Mouse (Mus musculus) Patski (cell line): ENCODE measurements around the gene Hif3a. TPM values are rescaled to one million over a fixed set of nuclear protein-coding genes. Genes with fewer than 3 reads are reported as not detected.

Source experiments
- ATAC-seq: fragments of 100-300 bp; one replicate; pipeline ENCODE4 v1.8.0; 2021
- CTCF ChIA-PET: fragments of 350-600 bp; sonication (Branson Sonifier 250); formaldehyde crosslinking; loops from one replicate; lab custom pipeline; 2022; ENCODE audit warnings: inconsistent platforms; lab: Charles Lee
- POLR2A ChIA-PET: fragments of 350-600 bp; sonication (Branson Sonifier 250); formaldehyde crosslinking; loops from one replicate; lab custom pipeline; 2022; ENCODE audit warnings: antibody characterized with exemption, inconsistent platforms; lab: Charles Lee
- DNase-seq: peaks from one replicate; pipeline ENCODE4 v3.0.0-alpha.2; 2011; ENCODE audit warnings: low read depth, low spot score
- H3K27me3 ChIP-seq: fragments of 371-371 bp; one replicate; pipeline ENCODE4 v1.5.1; 2021
- CTCF ChIP-seq: fragments of 100-300 bp; IDR thresholded peaks from one replicate; pipeline ENCODE4 v1.5.1; 2021
- in situ Hi-C: fragments of 300-500 bp; cut with MboI; formaldehyde crosslinking; loops from 3 replicates; pipeline ENCODE4 v1.11.1; 2018; ENCODE audit warnings: low pct_unique_long_range_greater_than_20kb, mixed read lengths
- polyA plus RNA-seq: library from polyadenylated mRNA; unstranded; gene quantifications from one replicate; pipeline ENCODE4 v1.2.3, GENCODE M21; 2021

The Hif3a gene
- polyA plus RNA-seq, 1 experiment from 2014 or later: 0.01 TPM

DNA sequence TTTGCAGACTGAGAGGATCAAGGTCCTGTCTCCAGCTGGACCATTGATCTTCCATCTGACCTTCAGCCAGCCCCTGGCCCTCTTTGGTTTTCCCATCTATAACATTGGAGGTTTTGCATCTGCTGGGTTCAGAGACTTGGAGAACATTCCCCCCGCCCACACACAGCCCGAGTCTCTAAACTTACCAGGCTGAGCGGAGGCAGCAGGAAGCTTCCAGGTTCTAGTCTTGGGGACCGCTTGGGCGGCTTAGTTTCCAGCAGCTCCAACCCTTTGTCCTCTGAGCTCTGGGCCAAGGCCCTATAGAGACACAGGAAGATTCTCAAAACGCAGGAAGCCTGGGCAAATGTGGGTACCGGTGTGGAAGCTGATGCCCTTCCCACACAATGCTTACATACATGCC, 22.9 kb downstream of the Hif3a start:
- TF ChIP-seq CTCF: no peak
- ChIA-PET CTCF (interaction anchor here (1.3 kb wide), 1 partner anchor 15 kb away, joined by 3 read pairs; no protein-coding TSS in a partner anchor), POLR2A (no interaction called here)
- ATAC-seq (no peak), DNase-seq (no peak)
- H3K27me3 ChIP-seq: peaks cover 8% of the 10 kb centered on the region
- in situ Hi-C loops: no loop called here

DNA sequence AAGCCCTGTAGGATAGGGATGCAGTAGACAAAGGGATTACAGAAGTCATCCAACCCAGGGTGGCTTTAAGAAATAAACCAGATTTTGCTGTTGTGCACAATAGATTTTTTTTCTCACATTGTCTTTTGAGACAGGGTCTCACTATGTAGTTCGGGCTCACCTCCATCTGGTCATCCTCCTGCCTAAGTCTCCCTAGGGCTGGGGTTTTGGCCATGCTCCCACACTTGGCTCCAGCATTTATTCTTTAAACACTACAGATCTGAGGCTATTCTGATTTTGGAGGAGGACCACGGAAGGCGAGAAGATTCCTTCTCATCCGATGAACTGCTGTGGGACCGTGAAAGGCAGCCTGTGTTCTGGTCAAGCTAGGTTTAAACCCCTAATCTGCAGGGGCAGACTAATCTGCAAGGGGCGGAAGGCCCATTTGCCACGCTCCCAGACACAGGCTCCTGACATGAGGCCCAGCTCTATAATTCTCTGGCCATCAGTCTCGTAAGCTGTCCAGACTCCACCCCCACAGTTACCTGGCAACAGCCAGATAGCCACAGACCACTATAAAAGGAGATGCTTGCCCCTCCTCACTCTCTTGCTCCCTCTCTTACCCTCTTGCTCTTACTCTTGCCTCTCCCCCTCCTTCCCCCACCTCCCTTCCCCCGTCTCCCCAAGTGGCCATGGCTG, 24.1 kb downstream of the Hif3a start:
- POLR2A ChIA-PET: no interaction called here
- ATAC-seq (no peak), DNase-seq (no peak)
- TF ChIP-seq CTCF: no peak
- CTCF ChIA-PET: no interaction called here
- peaks cover 8% of the 10 kb centered on the region for H3K27me3 ChIP-seq
- in situ Hi-C loops: no loop called here

DNA sequence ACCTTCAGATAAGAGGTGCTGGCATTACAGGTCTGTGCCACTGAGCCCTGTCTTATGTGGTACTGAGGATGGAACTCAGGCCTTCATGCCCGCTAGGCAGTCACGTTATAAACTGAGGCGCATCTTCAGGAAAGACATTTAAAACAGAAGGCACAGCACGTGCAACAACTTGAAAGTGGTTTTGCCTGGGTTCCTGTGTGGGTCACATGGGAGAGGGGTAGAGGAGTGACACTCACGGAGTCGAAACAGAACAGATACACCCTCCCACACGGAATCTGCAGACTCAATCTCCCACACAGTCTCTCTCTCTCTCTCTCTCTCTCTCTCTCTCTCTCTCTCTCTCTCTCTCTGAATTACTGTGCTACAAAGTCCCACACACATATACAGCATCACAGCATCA, 32.0 kb downstream of the Hif3a start:
- CTCF ChIA-PET: no interaction called here
- no peaks in the 10 kb centered on the region for H3K27me3 ChIP-seq
- in situ Hi-C loops: no loop called here
- TF ChIP-seq CTCF: no peak
- ATAC-seq (no peak), DNase-seq (no peak)
- POLR2A ChIA-PET: no interaction called here

DNA sequence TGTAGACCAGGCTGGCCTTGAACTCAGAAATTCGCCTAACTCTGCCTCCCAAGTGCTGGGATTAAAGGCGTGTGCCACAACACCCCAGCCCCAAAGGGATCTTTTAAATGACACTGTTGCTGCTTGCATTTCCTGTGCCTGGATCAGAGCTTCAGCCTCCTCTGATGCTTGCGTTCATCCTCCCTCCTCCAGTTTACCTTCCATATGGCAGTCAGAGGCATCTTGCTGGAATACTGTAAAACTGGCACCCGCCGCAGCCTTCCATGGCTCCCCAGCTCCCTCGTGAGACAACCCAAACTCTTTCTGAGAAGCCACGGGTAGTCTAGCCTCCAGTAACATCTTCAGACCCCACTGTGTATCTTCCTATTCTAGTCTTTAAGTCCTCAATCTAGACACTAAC, 33.3 kb downstream of the Hif3a start:
- CTCF ChIA-PET: interaction anchor here (0.9 to 1.3 kb wide), 4 partner anchors 22 to 96 kb away, joined by 3 to 4 read pairs (median 4); no protein-coding TSS in a partner anchor
- ATAC-seq (no peak), DNase-seq (no peak)
- POLR2A ChIA-PET: no interaction called here
- no peak for TF ChIP-seq CTCF
- in situ Hi-C loops: no loop called here
- H3K27me3 ChIP-seq: no peaks in the 10 kb centered on the region

DNA sequence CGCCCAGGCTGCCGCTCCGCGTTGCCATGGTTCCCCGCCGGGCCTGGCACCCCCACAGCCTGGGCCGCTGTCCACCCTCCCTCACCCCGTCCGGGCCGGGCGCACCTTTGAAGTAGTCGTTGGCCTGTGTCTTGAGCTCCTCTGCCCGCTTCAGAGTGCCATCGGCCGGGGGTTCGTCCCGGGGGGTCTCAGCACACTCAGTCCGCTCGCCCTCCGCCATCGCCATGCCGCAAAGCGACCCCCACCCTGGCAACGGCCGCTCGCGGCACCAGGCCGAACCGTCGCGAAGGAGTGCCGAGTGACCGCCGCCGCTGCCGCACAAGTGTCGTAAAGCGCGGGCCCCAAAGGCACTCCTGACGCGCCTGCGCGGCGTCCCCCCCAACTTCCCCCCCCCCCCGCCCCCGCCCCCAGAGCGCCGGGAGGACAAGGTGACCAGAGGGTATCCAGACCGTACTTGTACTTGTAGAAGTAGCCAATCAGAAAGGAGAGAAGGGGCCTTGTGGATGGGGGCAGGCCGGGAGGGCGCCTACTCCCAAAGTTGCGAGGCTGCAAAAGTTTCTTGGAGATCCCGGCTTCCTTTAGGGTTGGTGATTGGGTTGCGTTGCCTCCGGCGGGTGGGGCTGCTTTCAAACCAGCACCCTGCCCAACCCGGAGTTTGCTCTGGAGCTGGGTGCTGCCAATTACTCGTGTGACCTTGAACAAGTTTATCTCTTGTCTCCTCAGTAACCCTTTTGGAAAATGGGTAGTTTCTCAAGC, 34.5 kb downstream of the Hif3a start, which contains the start of gene Ppp5c:
Gene Ppp5c (minus strand): TSS at position 337 of the 756 bp plus-strand sequence.
- in situ Hi-C loops: no loop called here
- ATAC-seq: peak; percentile 66
- TF ChIP-seq CTCF: no peak
- peak; percentile 37 for DNase-seq
- ChIA-PET POLR2A (no interaction called here), CTCF (interaction anchor here (0.9 to 1.7 kb wide), 4 partner anchors 11 to 94 kb away, joined by 3 to 5 read pairs (median 4); no protein-coding TSS in a partner anchor)
- H3K27me3 ChIP-seq: no peaks in the 10 kb centered on the region

DNA sequence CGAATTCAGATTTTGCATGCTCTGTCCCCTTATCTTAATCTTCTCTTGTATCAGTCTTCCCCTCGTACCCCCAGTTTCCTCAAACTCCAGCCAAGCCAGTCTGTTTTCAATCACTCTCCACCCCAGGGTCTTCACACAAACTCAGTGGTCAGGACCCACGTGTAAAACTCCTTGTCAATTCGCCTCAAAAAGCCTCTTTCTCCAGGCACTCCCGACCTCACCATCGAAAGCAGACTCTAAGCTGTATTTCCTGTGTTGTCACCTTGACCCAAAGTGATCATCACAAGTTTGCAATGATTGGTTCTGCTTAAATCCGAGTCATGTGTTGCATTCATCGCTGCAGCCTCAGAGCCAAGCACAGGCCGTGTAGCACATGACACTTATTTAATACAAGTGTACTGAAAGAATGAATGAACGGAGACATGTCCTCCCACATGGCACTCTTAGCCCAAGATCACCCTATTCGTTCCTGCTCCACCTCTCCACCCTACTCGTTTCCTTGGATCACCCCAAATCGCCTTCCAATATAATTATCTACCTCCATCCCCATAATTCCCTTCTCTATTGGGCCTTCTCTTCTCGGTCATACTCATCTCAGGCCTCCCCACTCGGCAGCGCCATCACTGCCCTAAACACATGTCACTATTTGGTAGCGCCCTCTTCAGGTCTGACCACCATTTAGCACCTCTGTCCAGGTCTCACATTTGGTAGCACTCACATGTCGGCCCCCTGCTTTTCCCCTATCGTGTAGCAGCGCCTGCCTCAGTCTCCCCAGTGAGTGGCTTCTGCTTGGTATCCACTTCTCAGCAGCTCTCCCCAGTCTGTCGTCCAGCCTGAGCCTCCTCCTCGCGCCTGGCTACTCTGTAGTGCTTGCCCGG, 35.3 kb downstream of the Hif3a start:
- no peak for TF ChIP-seq CTCF
- POLR2A ChIA-PET: interaction anchor here (1.0 to 1.4 kb wide), 2 partner anchors 11 to 26 kb away, joined by 3 to 4 read pairs; no protein-coding TSS in a partner anchor
- CTCF ChIA-PET: interaction anchor here (0.9 to 3.7 kb wide), 4 partner anchors 10 to 78 kb away, joined by 3 to 26 read pairs (median 4); no protein-coding TSS in a partner anchor
- in situ Hi-C loops: no loop called here
- H3K27me3 ChIP-seq: no peaks in the 10 kb centered on the region
- ATAC-seq: peak; percentile 86
- peak; percentile 53 for DNase-seq

DNA sequence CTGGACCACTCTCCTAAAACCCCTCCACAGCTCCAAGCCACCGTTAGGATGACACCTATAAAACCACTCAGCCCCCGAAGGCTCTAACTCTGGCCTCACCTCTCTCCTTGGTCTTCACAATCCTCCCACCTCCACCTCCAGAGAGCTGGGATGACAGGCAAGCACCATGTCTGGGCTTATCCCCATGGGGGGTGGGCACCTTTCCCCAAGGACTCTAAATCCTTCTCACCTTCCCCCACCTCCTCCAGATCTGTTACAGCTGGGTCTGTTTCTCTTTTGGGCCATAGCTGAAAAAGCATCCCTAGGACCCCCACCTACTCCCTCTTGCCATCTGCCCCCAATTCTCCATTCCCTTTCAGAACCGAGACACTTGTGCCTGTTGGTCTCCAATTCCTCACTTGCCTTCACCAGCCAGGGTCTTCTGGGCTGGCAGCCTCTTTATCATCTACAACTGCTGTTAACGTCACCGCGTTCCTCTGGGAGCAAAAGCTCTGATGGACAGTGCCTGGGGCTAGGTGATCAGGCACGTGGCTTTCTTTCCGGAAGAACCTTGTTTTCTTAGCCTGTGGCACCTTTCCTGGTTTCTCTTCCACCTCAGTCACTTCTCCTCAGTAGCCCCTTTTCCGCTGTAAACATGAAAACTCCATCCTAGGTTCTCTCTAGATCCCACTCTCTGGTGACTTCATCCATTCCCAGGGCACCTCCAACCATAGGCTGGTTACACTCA, 36.2 kb downstream of the Hif3a start:
- DNase-seq: no peak
- TF ChIP-seq CTCF: no peak
- ChIA-PET POLR2A (interaction anchor here (1.0 to 1.4 kb wide), 2 partner anchors 10 to 25 kb away, joined by 3 to 4 read pairs; no protein-coding TSS in a partner anchor), CTCF (interaction anchor here (1.0 to 3.7 kb wide), 5 partner anchors 18 to 52 kb away, joined by 3 to 26 read pairs (median 4); no protein-coding TSS in a partner anchor)
- H3K27me3 ChIP-seq: no peaks in the 10 kb centered on the region
- in situ Hi-C loops: no loop called here
- ATAC-seq: no peak

DNA sequence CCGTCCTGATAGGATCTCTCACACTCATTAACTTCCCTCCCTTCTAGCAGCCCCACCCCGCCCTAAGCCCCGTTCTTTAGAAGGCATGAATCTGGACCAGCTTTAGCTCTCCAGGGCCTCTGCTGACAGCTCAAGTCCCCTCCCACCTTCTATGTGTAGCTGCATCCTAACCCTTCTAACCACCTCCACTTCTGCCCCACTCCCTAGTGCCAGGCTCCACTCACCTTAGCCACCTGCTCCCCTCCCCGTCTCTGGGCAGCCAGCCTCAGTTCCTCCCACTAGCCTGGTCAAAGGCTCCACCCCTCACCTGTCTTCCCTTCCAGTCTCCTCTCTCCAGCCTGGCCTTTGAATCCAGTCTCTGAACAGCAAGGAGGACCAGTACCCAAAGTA, 36.7 kb downstream of the Hif3a start:
- POLR2A ChIA-PET: interaction anchor here (1.4 kb wide), 1 partner anchor 9 kb away, joined by 4 read pairs; no protein-coding TSS in a partner anchor
- DNase-seq: no peak
- in situ Hi-C loops: no loop called here

DNA sequence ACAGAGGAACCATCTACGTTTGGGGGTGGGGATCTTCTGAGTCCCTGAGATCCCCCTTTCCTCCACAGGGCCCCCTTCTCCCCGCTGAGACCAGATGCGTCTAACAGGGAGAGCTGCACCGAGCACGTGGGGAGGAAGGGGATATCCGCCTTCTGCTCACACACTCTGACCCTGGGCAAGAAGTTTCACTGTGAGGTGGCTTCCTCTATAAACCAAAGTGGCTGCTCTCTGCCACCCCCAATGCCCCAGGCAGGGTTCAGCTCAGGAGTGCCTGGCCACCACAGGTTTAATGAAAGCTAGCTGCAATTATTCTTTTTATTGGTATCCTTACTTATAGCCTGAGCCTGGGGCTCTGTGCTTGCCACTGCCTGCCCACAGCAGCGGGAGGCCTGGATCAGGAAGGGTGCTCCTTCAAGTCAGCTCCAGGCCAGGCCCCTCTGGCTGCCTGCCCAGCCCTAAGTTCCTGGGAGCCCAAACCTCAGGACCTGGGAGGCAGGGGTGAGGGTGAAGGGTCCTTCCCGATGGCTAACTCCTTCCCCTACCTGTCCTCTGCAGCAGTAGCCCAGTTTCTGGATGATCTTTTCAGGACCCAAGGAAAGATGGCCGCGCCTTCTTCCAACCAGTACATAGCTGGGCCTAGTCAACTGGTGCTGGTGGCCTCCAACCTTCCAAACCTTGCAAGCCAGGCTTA, 37.3 kb downstream of the Hif3a start:
- DNase-seq: peak; percentile 20
- ChIA-PET CTCF (interaction anchor here (1.2 to 3.7 kb wide), 3 partner anchors 17 to 35 kb away, joined by 4 to 26 read pairs (median 5); no protein-coding TSS in a partner anchor), POLR2A (interaction anchor here (1.3 kb wide), 1 partner anchor 24 kb away, joined by 3 read pairs; no protein-coding TSS in a partner anchor)
- no peak for ATAC-seq
- H3K27me3 ChIP-seq: no peaks in the 10 kb centered on the region
- no peak for TF ChIP-seq CTCF
- in situ Hi-C loops: no loop called here

More for the DNA sequence above, 36.7 kb downstream of the Hif3a start:
- CTCF ChIA-PET: interaction anchor here (1.0 to 3.7 kb wide), 5 partner anchors 18 to 52 kb away, joined by 3 to 26 read pairs (median 4); no protein-coding TSS in a partner anchor
- no peaks in the 10 kb centered on the region for H3K27me3 ChIP-seq
- no peak for TF ChIP-seq CTCF
- ATAC-seq: no peak
